Mouse (Mus musculus) retina, postnatal 1 day (tissue): Measurements from ENCODE around the gene Gm4779.
"Not testable (repeated sequence)": the region's sequence is repeated elsewhere in the genome, so short reads cannot be mapped to it uniquely, and the experiment has no call there.

Experiments used
- DNase-seq: peaks from one replicate; pipeline ENCODE4 v3.0.0-alpha.2; 2012

Gene Gm4779

DNA sequence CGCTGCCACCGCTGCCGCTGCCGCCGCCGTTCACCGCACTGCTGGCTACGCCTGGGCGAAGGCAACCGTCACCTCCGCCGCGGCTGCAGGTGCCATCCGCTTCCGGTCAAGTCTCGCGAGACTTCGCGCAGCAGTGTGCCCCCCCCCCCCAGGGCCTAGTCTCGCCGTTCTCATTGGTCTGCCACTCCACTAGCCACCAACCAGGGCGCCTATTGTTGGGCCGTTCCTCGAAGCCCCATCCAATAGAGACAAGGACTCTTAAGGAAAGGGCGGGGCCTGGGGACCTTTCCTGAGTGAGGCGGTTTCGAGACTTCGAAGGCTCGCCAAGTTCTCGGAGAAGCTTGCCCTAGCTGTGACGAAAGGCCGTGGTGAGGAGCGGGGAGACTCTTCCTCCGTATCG, at the start of gene Gm4779, which contains the start of gene 8030474K03Rik:
Gene Gm4779, minus strand, starts transcription at position 82 of the 400 bp plus-strand sequence.
Gene 8030474K03Rik, plus strand, starts transcription at position 315 of the 400 bp plus-strand sequence.
- DNase-seq, result no peak

DNA sequence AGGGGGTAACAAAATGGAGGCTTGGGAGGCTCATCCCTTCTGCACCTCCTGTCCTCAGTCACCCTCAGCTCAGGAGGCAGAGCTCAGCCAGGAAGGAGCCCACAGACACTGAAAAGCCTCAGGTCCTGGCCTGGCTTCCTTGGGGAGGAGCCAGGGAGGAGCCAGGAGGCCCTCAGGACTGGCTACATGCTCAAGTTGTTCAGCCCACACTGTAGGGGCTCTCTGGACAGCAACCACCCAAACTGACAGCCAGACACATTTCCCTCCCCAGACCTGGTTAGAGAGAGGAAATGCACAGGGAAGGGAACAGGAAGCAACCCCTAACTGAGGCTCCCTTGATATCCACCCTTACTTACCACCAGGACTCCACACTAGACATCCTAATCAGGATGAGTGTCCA, 25.8 kb upstream of the Gm4779 start:
- not testable (repeated sequence) for DNase-seq

DNA sequence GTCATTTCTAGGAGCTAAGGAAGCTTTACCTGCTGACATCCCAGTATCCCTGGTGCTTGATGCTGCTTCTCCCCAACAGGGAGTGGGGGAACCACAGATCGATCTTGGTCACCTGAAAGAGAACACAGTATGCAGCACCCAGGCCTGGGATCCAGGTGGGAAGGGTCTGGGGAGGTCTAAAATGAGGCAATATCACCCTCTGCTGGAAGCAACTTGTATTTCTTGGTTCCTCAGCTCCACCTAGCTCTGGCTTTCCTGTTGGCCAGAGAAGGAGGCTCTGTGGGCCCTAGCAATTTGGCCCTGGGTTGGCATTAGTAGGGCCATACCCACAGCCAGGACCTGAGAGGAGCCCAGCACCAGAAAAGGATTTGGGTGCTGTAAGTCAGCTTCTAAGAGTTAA, 24.9 kb upstream of the Gm4779 start:
- DNase-seq, result peak; percentile 29

DNA sequence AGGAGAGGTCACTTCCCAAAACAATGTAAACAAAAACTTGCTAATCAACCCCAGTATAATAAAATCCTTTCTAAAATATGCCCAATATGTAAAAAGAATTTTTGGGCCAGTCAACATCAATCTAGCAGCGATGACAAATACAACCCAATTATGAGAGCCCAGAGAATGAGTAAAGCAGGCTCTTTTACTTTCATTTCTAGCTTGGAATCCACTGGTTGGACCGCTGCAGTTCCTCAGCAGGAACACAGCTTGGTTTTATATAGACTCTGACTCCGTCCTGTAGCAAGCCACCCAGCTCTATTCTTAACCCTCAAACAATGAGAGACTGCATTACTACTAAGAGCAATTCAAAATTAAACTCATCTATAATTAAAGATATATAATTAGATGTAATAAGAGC, 17.5 kb upstream of the Gm4779 start:
- no peak for DNase-seq

DNA sequence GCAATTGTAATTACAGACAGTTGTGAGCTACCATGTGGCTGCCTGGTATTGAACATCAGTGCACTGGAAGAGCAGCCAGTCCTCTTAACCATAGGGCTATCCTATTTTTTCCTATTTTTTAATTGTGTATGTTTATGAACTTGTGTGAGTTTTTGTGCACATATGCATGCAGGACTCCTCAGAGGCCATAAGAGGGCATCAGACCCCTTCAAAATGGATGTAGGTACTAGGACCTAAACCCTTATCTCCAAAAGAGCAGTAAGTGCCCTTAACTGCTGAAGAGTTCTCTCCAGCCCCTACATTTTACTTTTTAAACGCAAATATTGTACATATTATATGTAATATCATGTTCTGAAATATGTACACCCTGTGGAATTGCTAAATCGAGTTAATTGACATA, 11.3 kb upstream of the Gm4779 start:
- DNase-seq, result peak; percentile 38

DNA sequence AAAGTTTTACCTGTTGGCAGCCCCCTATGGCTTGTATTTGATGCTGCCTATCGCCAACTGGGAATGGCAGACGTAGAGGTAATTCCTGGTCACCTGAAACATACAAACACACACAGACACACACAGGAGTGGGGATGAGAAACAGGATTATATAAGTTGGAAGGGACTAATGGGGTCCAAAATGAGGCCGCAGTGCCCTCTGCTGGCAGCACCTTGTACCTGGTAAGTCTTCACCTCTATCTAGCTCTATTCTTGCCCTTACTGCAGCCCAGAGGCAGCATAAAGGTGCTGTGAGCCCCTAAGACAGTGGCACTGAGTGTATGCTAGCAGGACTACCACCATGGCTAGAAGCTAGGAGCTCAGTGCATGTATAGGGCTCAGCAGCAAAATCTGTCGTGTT, 2.7 kb downstream of the Gm4779 start:
- DNase-seq, result peak; percentile 52

DNA sequence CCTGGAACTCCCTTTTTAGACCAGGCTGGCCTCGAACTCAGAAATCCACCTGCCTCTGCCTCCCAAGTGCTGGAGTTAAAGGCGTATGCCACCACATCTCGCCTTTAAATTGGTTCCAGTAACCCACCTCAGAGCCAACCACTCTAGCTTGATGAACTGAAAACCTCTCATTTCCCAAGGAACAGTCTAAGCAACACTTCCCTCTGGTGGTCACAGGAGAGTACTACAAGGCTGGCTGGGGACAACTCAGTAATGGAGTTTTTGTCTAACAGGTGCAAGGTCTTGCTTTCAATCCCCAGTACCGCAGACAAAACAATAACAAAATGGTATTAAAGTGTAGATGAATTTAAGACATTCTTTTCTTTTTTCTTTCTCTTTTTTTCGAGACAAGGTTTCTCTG, 22.2 kb downstream of the Gm4779 start:
- peak; percentile 68 for DNase-seq

DNA sequence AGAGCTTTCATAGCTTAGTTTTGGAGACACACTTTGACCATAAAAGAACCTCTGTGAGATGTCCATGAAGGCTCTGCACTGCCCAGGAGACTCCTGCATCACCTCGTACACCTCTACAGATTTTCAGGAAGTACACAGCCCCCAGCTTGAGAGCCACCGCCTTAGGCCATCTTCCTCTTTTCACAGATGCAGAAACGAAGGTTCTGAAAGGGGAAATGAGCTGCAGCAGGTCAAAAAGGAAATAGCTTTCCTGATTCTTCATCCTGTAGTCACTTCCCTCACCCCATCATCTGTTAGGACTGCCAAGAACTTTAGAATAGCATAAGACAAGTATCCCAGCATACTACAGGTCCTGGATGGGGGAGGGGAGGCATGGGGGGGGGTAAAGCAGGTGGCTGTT, 23.9 kb downstream of the Gm4779 start:
- no peak for DNase-seq

DNA sequence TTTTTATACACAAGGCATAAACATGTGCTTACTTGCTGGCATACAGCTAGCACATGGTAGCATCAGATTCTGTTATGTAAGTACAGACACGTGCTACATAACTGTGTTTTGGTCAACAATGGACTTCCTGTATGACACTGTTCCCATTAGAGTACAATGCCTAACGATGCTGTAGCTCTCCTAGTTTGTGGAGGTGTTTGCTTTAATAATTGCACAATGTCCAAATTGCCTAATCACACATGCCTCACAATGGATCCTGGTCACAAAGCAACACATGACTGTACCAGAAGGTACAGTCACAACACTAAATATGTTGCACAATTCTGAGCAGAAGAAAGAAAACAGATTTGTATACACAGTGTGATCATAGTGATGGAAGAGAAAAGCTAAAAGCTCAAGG, 24.7 kb downstream of the Gm4779 start:
- no peak for DNase-seq

DNA sequence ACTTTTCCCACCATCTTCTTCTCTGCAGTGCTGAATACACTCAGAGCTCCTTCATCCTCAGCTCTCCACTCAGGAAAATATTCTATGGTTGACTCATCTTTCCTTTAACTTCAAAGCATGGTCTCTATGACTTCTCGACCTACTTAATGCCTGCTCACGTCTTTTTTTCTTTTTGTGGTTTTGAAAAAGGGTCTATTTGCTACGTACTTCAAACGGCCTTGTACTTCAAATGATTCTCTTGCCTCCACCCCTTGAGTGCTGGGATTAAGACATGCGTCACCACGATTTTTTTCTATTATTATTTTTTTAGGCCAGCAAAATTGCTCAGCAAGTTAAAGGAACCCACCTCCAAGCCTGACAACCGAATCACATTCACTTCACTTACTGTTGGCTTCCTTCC, 26.9 kb downstream of the Gm4779 start:
- no peak for DNase-seq

DNA sequence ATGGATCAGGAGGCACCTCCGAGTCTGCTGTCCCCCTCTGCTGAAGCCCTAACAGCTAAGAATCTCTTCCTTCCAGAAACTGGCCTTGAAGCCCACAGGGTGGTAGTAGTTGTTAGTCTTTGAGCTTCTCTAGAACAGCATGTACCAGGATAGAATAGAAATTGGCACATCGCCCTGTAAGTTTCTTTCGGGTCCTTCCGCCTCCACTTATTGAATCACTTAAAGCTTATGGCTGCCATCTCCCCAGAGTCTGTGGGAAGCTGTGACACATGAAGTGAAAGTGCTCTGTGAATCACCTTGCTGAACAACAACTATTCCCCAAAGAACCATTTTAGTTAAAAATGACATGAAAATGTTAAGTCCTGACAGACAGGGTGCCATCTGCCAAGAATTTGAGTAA, 29.1 kb downstream of the Gm4779 start:
- DNase-seq, result no peak

DNA sequence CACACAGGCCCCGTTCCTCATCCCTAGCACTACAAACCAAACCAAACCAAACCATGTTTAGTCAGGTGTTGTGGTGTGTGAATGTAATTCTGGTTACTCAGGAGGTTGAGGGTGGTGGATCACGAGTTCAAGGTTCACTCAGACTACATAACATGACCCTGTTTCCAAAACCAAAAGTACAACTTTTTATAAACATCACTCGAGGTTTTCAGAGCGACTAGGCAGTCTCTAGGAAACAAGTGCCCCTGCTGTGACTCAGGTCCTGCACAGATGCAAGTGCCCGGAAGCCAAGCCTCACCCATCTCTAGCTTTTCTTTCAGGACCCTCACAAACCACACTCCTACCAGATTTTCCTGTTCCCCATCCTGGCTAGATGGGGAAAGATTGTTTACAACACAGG, 29.6 kb downstream of the Gm4779 start:
- DNase-seq, result no peak

DNA sequence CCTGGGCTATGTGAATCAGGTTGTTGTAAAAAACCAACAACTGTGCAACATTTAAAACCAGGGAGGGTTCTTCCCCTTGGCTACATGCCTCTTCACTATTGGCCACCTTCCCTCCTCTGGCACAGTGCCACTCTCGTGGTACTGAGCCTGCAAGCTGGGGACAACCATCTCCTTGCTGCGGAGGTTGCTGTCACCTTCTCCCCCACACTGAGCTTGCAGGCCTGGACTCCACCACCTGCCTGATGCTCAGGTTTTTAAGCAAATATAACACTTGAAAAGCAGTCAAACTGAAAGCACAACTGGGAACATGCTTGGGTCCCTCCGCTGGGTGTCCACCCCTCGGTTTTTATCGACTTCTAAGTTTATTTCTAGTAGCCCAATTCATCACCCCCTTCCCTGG, 39.7 kb downstream of the Gm4779 start:
- DNase-seq, result no peak

DNA sequence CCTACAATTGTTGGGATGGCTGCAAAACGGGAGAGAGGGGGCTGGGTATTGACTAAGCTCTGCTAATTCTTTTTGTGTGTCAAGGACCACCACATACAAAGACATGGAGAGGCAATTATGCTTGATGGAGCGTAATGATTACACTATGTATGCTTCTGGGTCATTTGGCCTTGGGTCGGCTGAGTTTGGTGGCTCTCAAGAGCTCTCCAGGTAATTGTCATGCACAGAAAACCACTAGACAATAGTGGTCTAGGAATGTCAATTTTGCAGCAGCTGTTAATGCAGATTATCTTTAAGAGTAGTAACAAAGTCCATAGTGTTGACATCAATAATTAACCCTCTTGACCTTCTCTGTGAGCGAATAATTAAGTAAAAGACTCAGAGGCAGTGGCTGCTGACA, 44.1 kb downstream of the Gm4779 start:
- DNase-seq, result peak; percentile 55

DNA sequence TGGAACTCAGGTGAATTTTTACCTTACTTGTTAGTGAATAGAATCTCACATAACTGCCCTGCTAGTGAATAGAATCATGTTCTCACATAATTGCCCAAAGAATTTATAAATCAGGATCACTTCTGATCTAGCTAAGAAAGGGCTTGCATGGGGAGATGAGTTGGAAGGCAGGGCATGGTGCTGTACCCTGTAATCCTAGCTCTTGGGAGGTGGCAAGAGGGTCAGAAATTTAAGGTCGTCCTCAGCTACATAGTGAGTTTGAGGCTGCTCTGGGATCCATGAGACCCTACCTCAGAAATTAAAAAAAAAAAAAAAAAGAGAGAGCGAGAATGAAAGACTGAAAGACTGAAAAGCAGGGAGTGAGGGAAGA, 53.2 kb downstream of the Gm4779 start:
- DNase-seq, result no peak

DNA sequence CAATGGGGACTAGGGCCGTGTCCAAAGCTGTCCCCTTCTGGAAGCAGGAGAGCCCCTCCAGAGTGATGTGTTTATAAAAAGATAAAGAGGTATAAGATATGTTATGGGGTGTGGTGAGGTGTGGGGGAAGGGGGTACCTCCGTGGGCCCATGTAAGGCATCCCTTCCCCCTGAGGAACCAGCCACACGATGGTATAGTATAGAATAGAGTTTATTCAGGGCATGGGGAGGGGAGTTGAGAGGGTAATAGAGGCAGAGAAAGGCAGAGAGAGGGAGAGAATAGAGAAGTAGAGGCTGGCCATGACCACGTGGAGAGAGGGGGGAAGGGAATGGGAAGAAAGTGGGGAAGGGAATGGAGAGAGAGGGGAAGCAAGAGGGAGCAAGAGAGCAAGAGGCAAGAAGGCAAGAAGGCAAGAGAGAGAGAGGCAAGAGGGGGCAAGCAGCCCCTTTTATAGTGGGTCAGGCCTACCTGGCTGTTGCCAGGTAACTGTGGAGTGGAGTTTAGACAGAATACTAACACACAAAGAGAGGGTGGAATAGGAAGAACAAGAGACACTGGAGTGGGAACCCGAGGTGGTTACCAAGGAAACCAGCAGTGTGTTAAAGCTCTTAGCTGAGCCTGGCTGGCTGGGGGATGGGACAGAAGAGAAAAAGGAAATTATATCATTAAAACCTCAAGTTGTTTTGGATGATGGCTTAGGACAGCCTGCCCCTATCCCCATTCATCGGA, 53.7 kb downstream of the Gm4779 start:
- DNase-seq, result peak; percentile 15
